Mouse (Mus musculus) intestine, postnatal 0 days (tissue): ENCODE data around the gene Lbx1. TPM values are rescaled to one million over a fixed set of nuclear protein-coding genes. Genes with fewer than 3 reads are reported as not detected.
A peak's percentile ranks its signal among the peaks of the same experiment; 100 is the strongest.

ENCODE experiments used
- ATAC-seq: fragments of 200-750 bp; cut with Nextera tagmentation; 2 replicates; pipeline ENCODE4 v1.8.0; 2017; ENCODE audit warnings: mild to moderate bottlenecking, moderate TSS enrichment, moderate library complexity
- H3K27ac ChIP-seq: fragments of 300-500 bp; sonication (generic); 2 replicates; pipeline ENCODE4 v1.5.1; 2014; ENCODE audit warnings: mild to moderate bottlenecking, low read depth, low read length, moderate library complexity
- H3K27me3 ChIP-seq: fragments of 300-500 bp; sonication (generic); replicated peaks from 2 replicates; pipeline ENCODE4 v1.6.1; 2014; ENCODE audit warnings: low read length, mixed read lengths; ENCODE audit not compliant: control insufficient read depth, insufficient read depth
- H3K36me3 ChIP-seq: fragments of 300-500 bp; sonication (generic); 2 replicates; pipeline ENCODE4 v1.6.1; 2014; ENCODE audit warnings: mild to moderate bottlenecking, moderate library complexity; ENCODE audit not compliant: control insufficient read depth, insufficient read depth
- H3K4me1 ChIP-seq: fragments of 300-500 bp; sonication (generic); replicated peaks from 2 replicates; pipeline ENCODE4 v1.6.1; 2014; ENCODE audit warnings: antibody characterized with exemption, low read length, mixed read lengths; ENCODE audit not compliant: control insufficient read depth, insufficient read depth
- H3K4me2 ChIP-seq: fragments of 300-500 bp; sonication (generic); replicated peaks from 2 replicates; pipeline ENCODE4 v1.6.1; 2014; ENCODE audit warnings: low read depth, mild to moderate bottlenecking, moderate library complexity
- H3K4me3 ChIP-seq: fragments of 300-500 bp; sonication (generic); 2 replicates; pipeline ENCODE4 v1.5.1; 2014; ENCODE audit warnings: low read depth, low read length
- H3K9ac ChIP-seq: fragments of 300-500 bp; sonication (generic); 2 replicates; pipeline ENCODE4 v1.6.1; 2014; ENCODE audit warnings: mild to moderate bottlenecking, low read depth, low read length
- H3K9me3 ChIP-seq: fragments of 300-500 bp; sonication (generic); 2 replicates; pipeline ENCODE4 v1.6.1; 2016; ENCODE audit warnings: mixed run types; ENCODE audit not compliant: control insufficient read depth
- CTCF ChIP-seq: sonication (generic); IDR thresholded peaks from 2 replicates; pipeline ENCODE4 v1.5.1; 2016; ENCODE audit warnings: low read depth, mild to moderate bottlenecking, control low read depth, antibody characterized with exemption, moderate library complexity
- WGBS: fragments of 180-500 bp; shearing (Covaris S2); extraction: QIAGEN DNeasy Blood & Tissue Kit; methylation state at CpG from one replicate; pipeline ENCODE4 v1.1.7; 2014; 5-methylcytosine and 5-hydroxymethylcytosine counted together
- polyA plus RNA-seq: library from polyadenylated mRNA; unstranded; fragments of >200 nt; fragmentation: Nextera tagmentation; extraction: Ambion mirVana; gene quantifications from 2 replicates; pipeline ENCODE4 v1.2.1, GENCODE M21; 2015

Lbx1 gene
- polyA plus RNA-seq, result not detected in 2 replicates

- no peaks in the 10 kb centered on the region for H3K9me3 ChIP-seq
- H3K4me3 ChIP-seq, result peak within 1 kb of the TSS; percentile 31
- ATAC-seq, result no peak
- TF ChIP-seq CTCF, result no peak
- no peak within 1 kb of the TSS for H3K9ac ChIP-seq
- H3K27ac ChIP-seq, result no peak within 1 kb of the TSS
- H3K36me3 ChIP-seq, result no peaks in the 10 kb centered on the region
- H3K4me1 ChIP-seq, result no peaks in the 10 kb centered on the region
- WGBS, result under 1% methylated on average over 30 of the region's 30 CpGs
- H3K4me2 ChIP-seq, result peak within 1 kb of the TSS; percentile 47
- peaks cover 97% of the 10 kb centered on the region for H3K27me3 ChIP-seq
These were observed at the start of gene Lbx1 for GRCm38 (mm10) chr19:45235766-45236362. Gene Lbx1, minus strand, starts transcription at chr19:45235812.

DNA sequence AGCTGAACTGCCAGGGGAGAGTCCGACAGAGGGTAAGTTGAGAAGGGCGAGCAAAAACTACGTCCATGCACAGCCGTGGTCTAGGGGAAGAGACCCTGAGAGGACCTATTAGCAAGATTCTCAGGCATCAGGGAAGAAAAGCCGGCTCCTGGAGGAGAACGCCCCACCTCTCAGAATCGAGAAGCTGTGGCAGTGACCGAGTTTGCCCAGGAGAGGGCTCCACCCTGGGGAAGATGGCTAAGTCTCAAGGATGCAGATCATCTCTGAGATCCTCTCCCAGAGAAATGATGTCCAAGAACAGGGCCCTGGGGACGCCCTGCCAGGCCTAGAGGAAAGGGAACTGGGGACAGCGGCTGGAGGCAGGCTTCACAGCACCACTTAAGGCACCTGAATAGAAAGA is 47.7 kb upstream of the Lbx1 start:
- no peak overlapping the region for H3K4me2 ChIP-seq
- peak; percentile 79 for TF ChIP-seq CTCF
- ATAC-seq, result no peak
- no peaks in the 10 kb centered on the region for H3K9me3 ChIP-seq
- no peak overlapping the region for H3K4me3 ChIP-seq
- no peak overlapping the region for H3K9ac ChIP-seq
- no peak overlapping the region for H3K27ac ChIP-seq
- 6% methylated on average over 10 of the region's 10 CpGs for WGBS
- H3K36me3 ChIP-seq, result no peaks in the 10 kb centered on the region
- H3K4me1 ChIP-seq, result no peaks in the 10 kb centered on the region
- peaks cover 5% of the 10 kb centered on the region; the same call in 1 of the 2 replicates for H3K27me3 ChIP-seq

- Histone ChIP-seq H3K27ac (no peak overlapping the region), H3K9me3 (no peaks in the 10 kb centered on the region), H3K4me3 (no peak overlapping the region), H3K27me3 (no peaks in the 10 kb centered on the region), H3K4me1 (no peaks in the 10 kb centered on the region), H3K36me3 (no peaks in the 10 kb centered on the region), H3K9ac (no peak overlapping the region), H3K4me2 (no peak overlapping the region)
- no peak for TF ChIP-seq CTCF
- 67% methylated on average over 4 of the region's 4 CpGs for WGBS
- no peak for ATAC-seq
These were observed 40.6 kb upstream of the Lbx1 start for GRCm38 (mm10) chr19:45276196-45276595.

GRCm38 (mm10) chr19:45271986-45272385 is 36.4 kb upstream of the Lbx1 start:
- no peak overlapping the region for H3K4me3 ChIP-seq
- no peak overlapping the region for H3K4me2 ChIP-seq
- no peaks in the 10 kb centered on the region for H3K4me1 ChIP-seq
- no peak overlapping the region for H3K9ac ChIP-seq
- H3K27ac ChIP-seq, result no peak overlapping the region
- no peak for TF ChIP-seq CTCF
- H3K36me3 ChIP-seq, result no peaks in the 10 kb centered on the region
- 27% methylated on average over 10 of the region's 10 CpGs for WGBS
- no peaks in the 10 kb centered on the region for H3K9me3 ChIP-seq
- no peaks in the 10 kb centered on the region for H3K27me3 ChIP-seq
- no peak for ATAC-seq

DNA sequence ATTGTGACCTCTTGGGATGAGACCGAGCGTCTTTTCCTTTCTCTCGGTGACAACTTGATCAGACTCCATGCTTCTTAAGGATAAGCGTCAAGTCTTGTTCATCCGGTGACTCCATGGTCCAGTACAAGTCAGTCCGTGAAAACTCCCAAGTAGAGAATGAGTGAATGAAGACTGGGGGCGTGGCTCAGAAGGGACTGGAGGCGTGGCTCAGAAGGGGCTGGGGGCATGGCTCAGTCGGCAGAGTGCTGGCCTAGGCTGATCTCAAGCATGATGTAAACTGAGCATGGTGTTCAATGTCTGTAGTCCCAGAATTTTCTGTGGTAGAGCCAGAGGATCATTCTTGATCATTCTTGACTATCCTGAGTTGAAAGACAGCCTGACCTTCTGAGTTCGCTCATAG is 27.4 kb upstream of the Lbx1 start:
- no peaks in the 10 kb centered on the region for H3K9me3 ChIP-seq
- no peaks in the 10 kb centered on the region for H3K4me1 ChIP-seq
- 66% methylated on average over 10 of the region's 10 CpGs for whole genome bisulfite sequencing
- no peak overlapping the region for H3K4me3 ChIP-seq
- no peak overlapping the region for H3K27ac ChIP-seq
- no peak for ATAC-seq
- H3K4me2 ChIP-seq, result no peak overlapping the region
- no peak for TF ChIP-seq CTCF
- H3K36me3 ChIP-seq, result no peaks in the 10 kb centered on the region
- H3K9ac ChIP-seq, result no peak overlapping the region
- H3K27me3 ChIP-seq, result no peaks in the 10 kb centered on the region

DNA sequence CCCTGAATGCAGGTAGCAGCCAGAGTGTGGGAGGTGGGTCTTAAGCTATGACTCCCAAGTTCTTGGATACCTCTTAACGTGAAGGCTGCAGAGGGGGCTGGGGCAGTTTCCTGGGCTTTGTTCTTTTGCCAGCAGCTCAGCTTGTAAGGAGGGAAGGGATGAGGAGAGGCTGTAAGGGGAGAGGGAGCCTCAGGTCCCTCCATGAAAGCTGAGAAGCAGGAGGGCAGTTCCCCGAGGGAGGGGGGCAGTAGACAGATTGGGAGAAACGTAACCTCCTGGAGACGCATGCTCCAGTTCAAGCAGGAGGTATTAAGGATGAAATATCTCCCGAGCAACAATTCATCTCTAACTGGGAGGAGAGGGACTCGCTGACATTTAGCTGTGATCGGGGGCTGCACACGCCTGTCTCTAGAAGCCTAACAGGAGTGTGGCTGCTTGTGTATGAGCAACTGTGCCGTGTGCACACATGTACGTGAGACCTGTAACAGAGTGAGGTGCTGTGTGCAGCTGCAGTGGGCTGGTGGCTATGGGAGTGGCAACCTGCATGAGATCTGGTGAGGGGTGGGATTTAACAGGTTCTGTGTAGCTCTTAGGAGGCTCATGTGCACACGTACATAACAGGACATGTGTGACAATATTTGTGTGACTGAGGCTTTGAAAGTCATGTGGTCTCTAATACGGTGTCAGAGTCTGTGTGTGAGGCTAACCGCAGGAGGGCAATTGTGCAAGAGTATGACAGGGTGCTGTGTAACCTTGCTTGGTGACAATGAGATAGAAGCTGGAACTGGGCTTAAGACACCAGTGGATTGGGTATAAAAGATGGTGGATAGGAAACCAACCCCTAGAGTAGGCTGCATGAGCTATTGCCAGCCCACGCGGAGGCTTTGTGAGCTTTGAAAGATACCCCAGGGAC is 22.1 kb upstream of the Lbx1 start:
- no peak for TF ChIP-seq CTCF
- no peak for ATAC-seq
- H3K27ac ChIP-seq, result no peak overlapping the region
- no peaks in the 10 kb centered on the region for H3K36me3 ChIP-seq
- 0 out of 2 replicates have a peak, but pooled peaks cover 4% of the 10 kb centered on the region for H3K27me3 ChIP-seq
- no peak overlapping the region for H3K4me3 ChIP-seq
- H3K4me1 ChIP-seq, result no peaks in the 10 kb centered on the region
- no peak overlapping the region for H3K9ac ChIP-seq
- no peaks in the 10 kb centered on the region for H3K9me3 ChIP-seq
- no peak overlapping the region for H3K4me2 ChIP-seq
- WGBS, result 51% methylated on average over 15 of the region's 15 CpGs
